Mouse (Mus musculus): ENCODE data around the gene Bmp10. TPM values are rescaled to one million over a fixed set of nuclear protein-coding genes. Genes with fewer than 3 reads are reported as not detected.

The Bmp10 gene
- polyA plus RNA-seq, 1 experiment from 2014 or later = not detected

DNA sequence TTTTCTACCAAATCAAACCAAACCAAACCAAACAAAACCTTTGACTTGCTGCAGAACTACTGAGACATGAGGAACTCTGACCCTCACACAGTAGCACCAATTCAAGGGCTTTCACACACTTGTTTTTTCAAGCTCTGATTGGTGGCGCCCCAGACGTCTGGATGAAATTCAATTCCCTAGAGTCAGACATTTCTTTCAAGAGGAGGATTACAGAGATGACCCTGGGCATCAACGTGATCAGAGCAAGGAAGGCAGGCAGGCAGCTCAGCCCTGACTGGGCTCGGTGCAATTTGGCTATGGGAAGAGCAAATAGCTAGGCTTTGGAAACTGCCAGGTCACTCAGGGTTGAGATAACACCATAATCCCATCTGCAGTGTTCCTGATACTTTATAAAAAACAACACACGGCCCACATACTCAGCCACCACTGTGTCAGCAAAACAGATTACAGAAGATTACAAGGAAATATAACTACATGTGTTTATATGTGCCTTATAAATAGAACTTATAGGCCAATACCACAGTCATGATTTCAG is 39.3 kb upstream of the Bmp10 start:
- TF ChIP-seq CTCF (IDR thresholded peaks at IDR 0.05; ENCODE audit: low read depth) = no peak
- no peak overlapping the region for H3K4me3 ChIP-seq (ENCODE audit: low read depth, low read length)
- no peaks in the 10 kb centered on the region for H3K36me3 ChIP-seq (ENCODE audit: insufficient read depth)
- no peaks in the 10 kb centered on the region for H3K9me3 ChIP-seq (ENCODE audit: low read depth, low read length)
- H3K4me1 ChIP-seq (ENCODE audit: insufficient read depth) = peaks cover 7% of the 10 kb centered on the region; the same call in 1 of the 2 replicates
- WGBS = 16% methylated on average over 5 of the region's 5 CpGs
- H3K4me2 ChIP-seq = 0 out of 2 replicates have a peak overlapping the region, but pooled peaks have one; percentile 16
- DNase-seq (no peak), ATAC-seq (ENCODE audit: insufficient read depth) (no peak)
- no peak overlapping the region for H3K9ac ChIP-seq
- no peak overlapping the region for H3K27ac ChIP-seq (ENCODE audit: low read depth)
- H3K27me3 ChIP-seq (ENCODE audit: insufficient read depth, low read length) = no peaks in the 10 kb centered on the region

GRCm38 (mm10) chr6:87393466-87394205 is 35.2 kb upstream of the Bmp10 start:
- no peaks in the 10 kb centered on the region for H3K9me3 ChIP-seq (ENCODE audit: low read depth, low read length)
- H3K9ac ChIP-seq = no peak overlapping the region
- no peak overlapping the region for H3K4me3 ChIP-seq (ENCODE audit: low read depth, low read length)
- WGBS = 60% methylated on average over 8 of the region's 8 CpGs
- ATAC-seq (ENCODE audit: insufficient read depth) (no peak), DNase-seq (no peak)
- TF ChIP-seq CTCF (IDR thresholded peaks at IDR 0.05; ENCODE audit: low read depth) = no peak
- H3K36me3 ChIP-seq (ENCODE audit: insufficient read depth) = no peaks in the 10 kb centered on the region
- no peak overlapping the region for H3K27ac ChIP-seq (ENCODE audit: low read depth)
- H3K4me1 ChIP-seq (ENCODE audit: insufficient read depth) = 0 out of 2 replicates have a peak, but pooled peaks cover 3% of the 10 kb centered on the region
- no peak overlapping the region for H3K4me2 ChIP-seq
- H3K27me3 ChIP-seq (ENCODE audit: insufficient read depth, low read length) = no peaks in the 10 kb centered on the region

DNA sequence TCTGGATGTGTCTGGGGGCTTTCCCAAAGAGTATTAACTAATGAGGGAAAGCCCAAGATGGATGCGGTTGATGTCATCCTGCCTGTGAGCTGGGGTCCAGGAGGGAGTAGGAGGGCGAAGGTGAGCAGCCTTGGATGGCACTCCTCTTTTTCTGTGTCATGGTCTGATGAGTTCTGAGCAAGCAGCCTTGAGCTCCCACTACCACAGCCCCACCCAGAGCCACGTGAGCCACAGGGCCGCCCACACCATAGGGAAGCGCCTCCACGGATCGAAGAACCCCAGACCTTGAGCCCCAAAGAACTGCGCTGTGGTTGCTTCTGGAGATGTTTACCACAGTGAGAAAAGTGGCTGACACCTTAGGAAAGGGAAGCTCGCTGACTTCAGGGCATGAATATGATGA is 34.0 kb upstream of the Bmp10 start:
- Histone ChIP-seq H3K9ac (no peak overlapping the region), H3K4me1 (ENCODE audit: insufficient read depth) (0 out of 2 replicates have a peak, but pooled peaks cover 3% of the 10 kb centered on the region), H3K4me3 (ENCODE audit: low read depth, low read length) (no peak overlapping the region), H3K4me2 (no peak overlapping the region), H3K9me3 (ENCODE audit: low read depth, low read length) (no peaks in the 10 kb centered on the region), H3K27me3 (ENCODE audit: insufficient read depth, low read length) (no peaks in the 10 kb centered on the region), H3K36me3 (ENCODE audit: insufficient read depth) (no peaks in the 10 kb centered on the region), H3K27ac (ENCODE audit: low read depth) (no peak overlapping the region)
- WGBS = 83% methylated on average over 9 of the region's 9 CpGs
- DNase-seq (no peak), ATAC-seq (ENCODE audit: insufficient read depth) (no peak)
- TF ChIP-seq CTCF (IDR thresholded peaks at IDR 0.05; ENCODE audit: low read depth) = no peak

DNA sequence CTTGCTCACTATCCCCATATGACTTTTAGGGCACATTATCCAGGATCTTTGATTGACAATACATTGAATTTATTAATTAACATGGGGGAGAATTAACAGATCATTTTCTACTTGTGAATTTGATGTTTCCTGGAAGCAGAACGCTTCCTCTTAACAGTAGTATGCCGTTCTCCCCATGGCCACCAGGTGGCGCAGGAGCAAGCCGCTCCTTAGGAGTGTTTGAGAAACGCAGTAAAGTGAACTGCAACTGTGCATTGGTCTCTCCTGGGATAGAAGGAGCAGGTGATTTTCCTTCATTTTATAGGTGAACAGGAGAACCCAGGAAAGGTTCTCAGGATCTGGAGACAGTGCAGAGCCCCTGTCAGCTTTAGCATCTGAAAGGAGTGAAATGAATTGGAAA is 29.7 kb upstream of the Bmp10 start:
- Histone ChIP-seq H3K4me3 (ENCODE audit: low read depth, low read length) (no peak overlapping the region), H3K4me2 (no peak overlapping the region), H3K36me3 (ENCODE audit: insufficient read depth) (no peaks in the 10 kb centered on the region), H3K27me3 (ENCODE audit: insufficient read depth, low read length) (no peaks in the 10 kb centered on the region), H3K9ac (no peak overlapping the region), H3K27ac (ENCODE audit: low read depth) (no peak overlapping the region), H3K9me3 (ENCODE audit: low read depth, low read length) (no peaks in the 10 kb centered on the region), H3K4me1 (ENCODE audit: insufficient read depth) (no peaks in the 10 kb centered on the region)
- no peak for ATAC-seq (ENCODE audit: insufficient read depth)
- 3% methylated on average over 5 of the region's 5 CpGs for WGBS
- peak; percentile 97 for TF ChIP-seq CTCF (IDR thresholded peaks at IDR 0.05; ENCODE audit: low read depth)
- peak; percentile 93 for DNase-seq

GRCm38 (mm10) chr6:87399886-87400566 is 28.8 kb upstream of the Bmp10 start:
- no peaks in the 10 kb centered on the region for H3K9me3 ChIP-seq (ENCODE audit: low read depth, low read length)
- H3K27ac ChIP-seq (ENCODE audit: low read depth) = no peak overlapping the region
- H3K36me3 ChIP-seq (ENCODE audit: insufficient read depth) = no peaks in the 10 kb centered on the region
- H3K4me3 ChIP-seq (ENCODE audit: low read depth, low read length) = no peak overlapping the region
- H3K4me2 ChIP-seq = no peak overlapping the region
- no peaks in the 10 kb centered on the region for H3K27me3 ChIP-seq (ENCODE audit: insufficient read depth, low read length)
- WGBS = 53% methylated on average over 4 of the region's 4 CpGs
- ATAC-seq (ENCODE audit: insufficient read depth) (no peak), DNase-seq (peak; percentile 15)
- H3K9ac ChIP-seq = no peak overlapping the region
- no peaks in the 10 kb centered on the region for H3K4me1 ChIP-seq (ENCODE audit: insufficient read depth)
- TF ChIP-seq CTCF (IDR thresholded peaks at IDR 0.05; ENCODE audit: low read depth) = no peak

- Histone ChIP-seq H3K4me2 (no peak overlapping the region), H3K4me3 (ENCODE audit: low read depth, low read length) (no peak overlapping the region), H3K36me3 (ENCODE audit: insufficient read depth) (no peaks in the 10 kb centered on the region), H3K27ac (ENCODE audit: low read depth) (no peak overlapping the region), H3K9me3 (ENCODE audit: low read depth, low read length) (no peaks in the 10 kb centered on the region), H3K9ac (no peak overlapping the region), H3K27me3 (ENCODE audit: insufficient read depth, low read length) (no peaks in the 10 kb centered on the region), H3K4me1 (ENCODE audit: insufficient read depth) (no peaks in the 10 kb centered on the region)
- no peak for TF ChIP-seq CTCF (IDR thresholded peaks at IDR 0.05; ENCODE audit: low read depth)
- ATAC-seq (ENCODE audit: insufficient read depth) (no peak), DNase-seq (no peak)
- WGBS = 46% methylated on average over 6 of the region's 6 CpGs
These were observed 27.3 kb upstream of the Bmp10 start for GRCm38 (mm10) chr6:87401456-87401855.

- Histone ChIP-seq H3K4me2 (no peak overlapping the region), H3K4me3 (ENCODE audit: low read depth, low read length) (no peak overlapping the region), H3K9me3 (ENCODE audit: low read depth, low read length) (no peaks in the 10 kb centered on the region), H3K27ac (ENCODE audit: low read depth) (no peak overlapping the region), H3K27me3 (ENCODE audit: insufficient read depth, low read length) (no peaks in the 10 kb centered on the region), H3K4me1 (ENCODE audit: insufficient read depth) (no peaks in the 10 kb centered on the region), H3K36me3 (ENCODE audit: insufficient read depth) (no peaks in the 10 kb centered on the region), H3K9ac (no peak overlapping the region)
- WGBS = 36% methylated on average over 3 of the region's 3 CpGs
- no peak for TF ChIP-seq CTCF (IDR thresholded peaks at IDR 0.05; ENCODE audit: low read depth)
- DNase-seq (no peak), ATAC-seq (ENCODE audit: insufficient read depth) (no peak)
These were observed 16.8 kb upstream of the Bmp10 start for GRCm38 (mm10) chr6:87412011-87412410.
